Mouse (Mus musculus) embryonic facial prominence, embryonic 10.5 days (tissue): ENCODE measurements around the gene Gm42715. TPM values are rescaled to one million over a fixed set of nuclear protein-coding genes. Genes with fewer than 3 reads are reported as not detected.

Experiments used
- DNase-seq: peaks from one replicate; pipeline ENCODE4 v3.0.0-alpha.2; 2017; ENCODE audit warnings: low spot score
- H3K27ac ChIP-seq: fragments of 300-500 bp; sonication (generic); replicated peaks from 2 replicates; pipeline ENCODE4 v1.5.1; 2016; ENCODE audit warnings: mild to moderate bottlenecking
- H3K27me3 ChIP-seq: fragments of 300-500 bp; sonication (generic); replicated peaks from 2 replicates; pipeline ENCODE4 v1.6.1; 2016; ENCODE audit warnings: low read depth, mild to moderate bottlenecking; ENCODE audit not compliant: poor library complexity, severe bottlenecking
- H3K36me3 ChIP-seq: fragments of 300-500 bp; sonication (generic); replicated peaks from 2 replicates; pipeline ENCODE4 v1.6.1; 2016; ENCODE audit warnings: mild to moderate bottlenecking, moderate library complexity
- H3K4me1 ChIP-seq: fragments of 300-500 bp; sonication (generic); 2 replicates; pipeline ENCODE4 v1.6.1; 2016
- H3K4me3 ChIP-seq: fragments of 300-500 bp; sonication (generic); 2 replicates; pipeline ENCODE4 v1.5.1; 2016; ENCODE audit warnings: mild to moderate bottlenecking, moderate library complexity
- H3K9me3 ChIP-seq: fragments of 300-500 bp; sonication (generic); 2 replicates; pipeline ENCODE4 v1.6.1; 2016; ENCODE audit warnings: mild to moderate bottlenecking
- WGBS: fragments of 180-500 bp; shearing (Covaris S2); methylation state at CpG from one replicate; pipeline ENCODE4 v1.1.7; 2016; 5-methylcytosine and 5-hydroxymethylcytosine counted together
- polyA plus RNA-seq: library from polyadenylated mRNA; unstranded; fragments of >200 nt; fragmentation: Nextera tagmentation; extraction: Ambion mirVana; gene quantifications from 2 replicates; pipeline ENCODE4 v1.2.1, GENCODE M21; 2016

The Gm42715 gene
- polyA plus RNA-seq: 16.6 and 17.8 TPM in 2 replicates

DNA sequence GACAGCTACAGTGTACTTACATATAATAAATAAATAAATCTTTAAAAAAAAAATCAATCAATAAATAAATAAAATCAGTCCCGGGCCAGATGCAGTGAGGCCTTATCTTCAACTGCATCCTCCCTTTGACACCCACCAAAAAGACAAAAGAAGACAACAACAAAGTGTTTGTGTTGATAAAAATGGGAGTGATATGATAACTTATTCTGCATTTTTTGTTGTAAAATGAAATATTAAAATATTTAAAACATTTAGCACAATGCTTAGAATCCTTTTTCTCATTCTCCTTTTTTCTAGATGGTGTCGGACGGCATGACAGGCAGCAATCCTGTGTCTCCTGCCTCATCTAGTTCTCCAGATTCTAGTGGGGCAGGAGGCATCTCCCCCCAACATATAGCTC is at the start of gene Gm42715:
Gm42715 (plus strand) TSS at position 301 of the 400 bp plus-strand sequence.
- H3K27ac ChIP-seq: no peak within 1 kb of the TSS
- peaks cover 99% of the 10 kb centered on the region for H3K36me3 ChIP-seq
- no peaks in the 10 kb centered on the region for H3K9me3 ChIP-seq
- no peaks in the 10 kb centered on the region for H3K4me1 ChIP-seq
- no peak for DNase-seq
- WGBS: 94% methylated on average over 3 of the region's 3 CpGs
- no peaks in the 10 kb centered on the region for H3K27me3 ChIP-seq
- no peak within 1 kb of the TSS for H3K4me3 ChIP-seq

DNA sequence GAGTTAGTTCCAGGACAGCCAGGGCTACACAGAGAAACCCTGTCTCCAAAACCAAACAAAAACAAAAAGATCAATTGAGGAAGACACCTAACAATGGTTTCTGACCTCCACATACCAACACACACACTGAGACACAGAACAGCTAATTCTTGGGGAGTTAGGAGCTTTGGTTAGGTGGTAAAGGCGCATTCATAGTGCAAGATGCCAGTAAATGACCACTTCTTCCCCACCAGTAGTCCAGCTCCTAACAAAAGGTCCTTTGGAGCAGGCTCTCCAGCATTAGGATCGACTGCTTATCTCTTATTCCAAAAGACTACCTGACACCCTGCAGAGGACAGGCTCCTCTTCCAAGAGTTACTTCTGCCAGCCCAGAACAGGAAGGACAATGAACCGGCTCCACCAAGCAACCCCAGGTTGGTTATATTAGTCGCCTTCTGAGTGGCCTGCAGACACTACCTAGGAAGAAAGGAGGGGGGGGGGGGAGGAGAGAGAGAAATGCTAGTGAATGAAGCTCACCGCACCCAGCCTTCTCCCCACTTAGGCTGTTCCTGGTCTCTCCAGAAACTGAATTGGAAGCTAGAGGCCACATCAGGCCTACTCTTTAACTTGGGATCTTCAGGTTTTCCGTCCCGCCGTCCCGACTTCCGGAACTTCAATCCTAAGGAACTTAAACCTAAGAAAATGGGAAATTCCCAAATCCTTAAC is 49.2 kb upstream of the Gm42715 start:
- peaks cover 18% of the 10 kb centered on the region for H3K4me1 ChIP-seq
- peaks cover 67% of the 10 kb centered on the region for H3K36me3 ChIP-seq
- no peaks in the 10 kb centered on the region for H3K27me3 ChIP-seq
- H3K4me3 ChIP-seq: peak overlapping the region; percentile 92
- H3K27ac ChIP-seq: peak overlapping the region; percentile 95
- DNase-seq: peak; percentile 60
- WGBS: 10% methylated on average over 10 of the region's 10 CpGs
- no peaks in the 10 kb centered on the region for H3K9me3 ChIP-seq

DNA sequence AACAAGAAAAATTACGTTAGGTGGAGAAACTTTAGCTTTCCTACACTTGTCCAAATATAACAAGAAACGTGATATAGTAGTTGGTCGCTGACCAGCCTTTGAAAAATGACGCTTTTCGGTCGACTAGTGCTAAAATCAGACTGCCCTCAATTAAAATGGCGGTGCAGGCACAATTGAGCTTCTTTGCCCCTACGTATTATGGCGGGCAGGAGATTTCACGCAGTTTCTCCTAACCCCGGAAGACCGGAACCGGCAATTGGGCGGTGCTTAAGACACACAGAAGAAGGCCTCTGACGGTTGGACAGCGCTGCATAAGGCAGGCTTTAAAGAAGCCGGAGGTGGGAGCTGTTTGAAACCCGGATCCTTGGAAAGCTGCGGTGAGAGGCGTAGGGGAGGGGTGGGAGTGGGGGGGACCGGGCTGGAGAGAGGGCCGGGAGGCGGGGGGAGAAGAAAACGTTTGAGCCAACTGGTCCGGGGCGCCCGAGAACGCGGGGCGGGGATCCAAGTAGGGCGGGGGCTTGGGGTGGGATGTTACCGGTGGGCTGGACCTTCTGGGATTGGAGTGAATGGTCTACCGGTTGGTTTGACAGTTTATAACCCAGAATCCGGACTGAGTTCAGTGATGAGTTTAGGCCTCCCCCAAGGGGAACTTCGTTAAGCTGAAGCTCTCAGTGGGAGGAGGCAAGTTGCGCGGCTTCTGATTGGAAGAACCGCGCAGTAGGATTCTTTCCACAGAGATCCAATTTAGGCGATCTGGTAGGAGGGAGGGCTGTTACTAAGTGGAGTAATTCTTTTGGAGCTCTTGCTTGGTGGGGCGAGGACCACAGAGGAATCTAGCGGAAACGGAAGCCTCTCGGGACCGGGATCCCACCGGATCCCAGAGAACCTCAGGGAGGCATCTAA is 48.4 kb upstream of the Gm42715 start:
- Histone ChIP-seq H3K27ac (peak overlapping the region; percentile 95), H3K4me1 (peaks cover 18% of the 10 kb centered on the region), H3K9me3 (no peaks in the 10 kb centered on the region), H3K4me3 (peak overlapping the region; percentile 92), H3K36me3 (peaks cover 67% of the 10 kb centered on the region), H3K27me3 (no peaks in the 10 kb centered on the region)
- peak; percentile 93 for DNase-seq
- WGBS: under 1% methylated on average over 46 of the region's 46 CpGs

DNA sequence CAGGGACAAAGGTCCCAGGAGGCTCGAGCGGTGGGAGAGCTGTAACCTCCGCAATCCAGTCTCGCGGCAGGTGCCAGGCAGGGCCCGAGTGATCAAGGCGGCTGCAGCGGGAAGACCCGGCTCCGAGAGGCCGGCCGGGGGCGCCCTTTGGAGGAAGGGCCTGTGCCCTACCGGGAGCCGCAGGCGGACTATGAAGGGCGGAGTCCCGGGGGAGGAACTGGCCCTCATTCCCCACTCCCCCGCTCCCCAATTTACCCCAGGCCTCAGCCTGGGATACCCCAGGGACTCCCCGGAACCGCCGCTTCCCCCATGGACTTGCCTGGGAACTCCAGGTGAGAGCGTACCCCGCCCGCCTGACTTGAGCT is 47.8 kb upstream of the Gm42715 start:
- Histone ChIP-seq H3K9me3 (no peaks in the 10 kb centered on the region), H3K27ac (peak overlapping the region; percentile 95), H3K36me3 (peaks cover 67% of the 10 kb centered on the region), H3K4me1 (peaks cover 22% of the 10 kb centered on the region), H3K4me3 (peak overlapping the region; percentile 92), H3K27me3 (no peaks in the 10 kb centered on the region)
- DNase-seq: no peak
- WGBS: 0% methylated on average over 25 of the region's 25 CpGs

DNA sequence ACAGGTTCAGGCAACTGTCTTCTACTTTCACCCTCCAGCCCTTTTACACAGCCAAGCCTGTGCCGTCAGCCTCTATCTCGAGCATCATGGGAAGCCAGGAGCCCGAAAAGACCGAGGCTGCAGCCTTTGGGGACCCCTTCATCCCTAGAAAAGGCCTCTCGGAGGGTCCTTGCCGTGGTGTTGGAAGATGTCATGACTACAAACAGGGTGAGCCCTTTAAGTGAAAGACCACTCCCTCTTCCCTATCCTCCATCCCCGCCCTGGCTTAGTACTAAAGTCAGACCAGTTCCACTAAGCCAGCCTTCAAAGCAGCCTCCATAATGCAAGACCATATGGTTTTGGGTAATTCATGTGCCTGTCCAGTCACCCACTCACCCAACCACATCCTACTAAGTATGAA is 47.3 kb upstream of the Gm42715 start:
- Histone ChIP-seq H3K4me3 (peak overlapping the region; percentile 92), H3K4me1 (peaks cover 26% of the 10 kb centered on the region), H3K36me3 (peaks cover 67% of the 10 kb centered on the region), H3K27ac (peak overlapping the region; percentile 95), H3K27me3 (no peaks in the 10 kb centered on the region), H3K9me3 (no peaks in the 10 kb centered on the region)
- no peak for DNase-seq
- WGBS: 2% methylated on average over 7 of the region's 7 CpGs

DNA sequence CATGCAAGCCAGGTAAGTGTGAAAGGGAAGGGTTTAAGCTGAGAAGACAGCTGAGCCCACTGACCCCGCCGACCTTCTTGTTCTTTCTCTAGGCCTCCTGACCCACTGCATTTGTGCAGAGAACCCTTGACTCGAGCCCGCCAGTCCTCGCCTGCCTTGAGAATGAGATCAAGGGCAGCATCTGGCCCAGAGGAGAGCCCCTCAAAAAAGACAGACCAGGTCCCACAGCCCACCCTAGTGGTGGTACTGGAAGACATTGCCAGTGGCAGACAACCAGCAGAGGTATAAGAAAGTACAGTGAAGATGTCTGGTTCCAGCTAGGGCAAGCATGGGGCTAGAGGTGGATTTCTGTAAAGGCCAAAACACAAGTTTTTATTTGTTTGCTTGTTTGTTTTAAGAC is 45.7 kb upstream of the Gm42715 start:
- Histone ChIP-seq H3K9me3 (no peaks in the 10 kb centered on the region), H3K27ac (no peak overlapping the region), H3K36me3 (peaks cover 52% of the 10 kb centered on the region), H3K27me3 (no peaks in the 10 kb centered on the region), H3K4me3 (0 out of 2 replicates have a peak overlapping the region, but pooled peaks have one; percentile 6), H3K4me1 (peaks cover 33% of the 10 kb centered on the region)
- 87% methylated on average over 5 of the region's 5 CpGs for WGBS
- no peak for DNase-seq

DNA sequence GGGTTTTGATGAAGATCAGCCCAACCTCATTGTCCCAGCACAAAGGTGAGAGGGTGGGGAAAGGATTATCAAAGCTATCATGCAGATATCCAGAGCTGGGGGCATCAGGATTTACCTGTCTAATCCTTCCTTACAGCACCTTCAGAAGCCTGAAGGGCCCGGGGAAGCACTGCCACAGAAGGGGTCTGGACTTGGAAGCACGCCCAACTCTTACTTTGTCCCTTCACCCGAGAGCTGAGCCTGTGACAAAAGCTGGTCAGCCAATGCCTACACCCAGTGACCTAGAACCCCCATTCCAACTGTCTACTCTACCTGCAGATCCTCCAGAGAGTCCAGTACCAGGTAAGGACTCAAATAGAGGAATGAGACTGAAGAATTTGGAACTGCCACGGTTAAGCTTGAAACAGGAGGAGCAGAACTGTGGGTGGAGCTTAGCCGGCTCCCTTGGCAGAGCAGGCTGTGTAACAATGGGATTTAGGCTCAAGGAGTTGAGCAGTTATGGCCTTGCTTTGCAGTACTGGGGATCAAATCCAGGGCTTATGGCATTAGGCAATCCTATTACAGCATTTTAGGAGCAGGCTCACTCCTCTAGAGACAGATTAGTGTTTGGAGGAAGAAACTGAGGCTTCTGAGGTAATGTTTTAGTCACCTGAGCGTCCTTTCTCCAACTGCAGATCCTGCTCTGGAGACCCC is 44.9 kb upstream of the Gm42715 start:
- no peak for DNase-seq
- 91% methylated on average over 6 of the region's 6 CpGs for WGBS
- Histone ChIP-seq H3K9me3 (no peaks in the 10 kb centered on the region), H3K36me3 (peaks cover 44% of the 10 kb centered on the region), H3K27ac (no peak overlapping the region), H3K4me1 (peaks cover 37% of the 10 kb centered on the region), H3K4me3 (no peak overlapping the region), H3K27me3 (no peaks in the 10 kb centered on the region)

DNA sequence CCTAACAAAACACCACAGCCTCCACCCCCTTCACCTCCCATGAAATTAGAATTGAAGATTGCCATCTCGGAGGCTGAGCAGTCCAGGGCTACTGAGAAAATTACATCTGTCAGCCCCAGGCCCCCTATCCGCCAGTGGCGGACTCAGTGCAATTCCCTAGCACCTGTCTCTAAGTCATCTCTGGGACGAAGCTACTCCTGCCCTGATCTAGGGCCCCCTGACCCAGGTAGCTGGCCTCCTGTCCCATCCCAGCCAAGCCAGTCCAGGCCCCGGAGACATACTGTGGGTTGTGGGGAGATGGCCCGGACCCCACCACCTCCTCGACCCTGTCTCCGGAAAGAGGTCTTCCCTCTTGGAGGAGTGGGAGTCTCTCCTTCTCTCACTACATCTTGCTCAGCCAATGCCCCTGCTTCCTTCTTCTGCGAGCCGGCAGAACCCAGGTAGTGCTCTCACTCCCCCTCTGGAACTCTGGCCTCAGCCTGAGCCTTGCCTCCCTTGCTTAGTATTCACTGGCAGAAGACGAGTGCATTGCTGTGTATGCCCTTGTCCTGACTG is 44.1 kb upstream of the Gm42715 start:
- Histone ChIP-seq H3K4me1 (peaks cover 39% of the 10 kb centered on the region), H3K27me3 (no peaks in the 10 kb centered on the region), H3K4me3 (0 out of 2 replicates have a peak overlapping the region, but pooled peaks have one; percentile 16), H3K27ac (no peak overlapping the region), H3K9me3 (no peaks in the 10 kb centered on the region), H3K36me3 (peaks cover 47% of the 10 kb centered on the region)
- 93% methylated on average over 11 of the region's 11 CpGs for WGBS
- no peak for DNase-seq

DNA sequence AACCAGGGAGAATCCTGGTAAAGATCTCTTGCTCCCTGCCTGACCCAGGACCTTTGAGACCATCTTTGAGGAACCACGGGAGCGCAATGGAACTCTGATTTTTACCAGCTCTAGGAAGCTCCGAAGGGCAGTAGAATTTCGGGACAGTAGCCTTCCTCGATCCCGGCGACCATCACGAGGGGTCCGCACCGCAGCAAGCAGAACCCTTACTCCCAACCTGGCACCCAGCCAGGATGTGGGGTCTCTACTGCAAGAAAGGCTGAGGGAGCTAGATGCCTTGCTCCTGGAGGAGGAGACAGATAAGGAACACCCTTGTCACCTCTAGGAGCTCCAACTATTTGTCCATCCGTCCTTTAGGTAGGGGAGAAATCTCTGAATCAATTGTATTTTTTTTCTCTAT is 43.0 kb upstream of the Gm42715 start:
- H3K4me3 ChIP-seq: 0 out of 2 replicates have a peak overlapping the region, but pooled peaks have one; percentile 99
- no peaks in the 10 kb centered on the region for H3K9me3 ChIP-seq
- WGBS: 96% methylated on average over 11 of the region's 11 CpGs
- H3K4me1 ChIP-seq: peaks cover 47% of the 10 kb centered on the region
- no peak overlapping the region for H3K27ac ChIP-seq
- DNase-seq: no peak
- H3K36me3 ChIP-seq: peaks cover 58% of the 10 kb centered on the region
- no peaks in the 10 kb centered on the region for H3K27me3 ChIP-seq

DNA sequence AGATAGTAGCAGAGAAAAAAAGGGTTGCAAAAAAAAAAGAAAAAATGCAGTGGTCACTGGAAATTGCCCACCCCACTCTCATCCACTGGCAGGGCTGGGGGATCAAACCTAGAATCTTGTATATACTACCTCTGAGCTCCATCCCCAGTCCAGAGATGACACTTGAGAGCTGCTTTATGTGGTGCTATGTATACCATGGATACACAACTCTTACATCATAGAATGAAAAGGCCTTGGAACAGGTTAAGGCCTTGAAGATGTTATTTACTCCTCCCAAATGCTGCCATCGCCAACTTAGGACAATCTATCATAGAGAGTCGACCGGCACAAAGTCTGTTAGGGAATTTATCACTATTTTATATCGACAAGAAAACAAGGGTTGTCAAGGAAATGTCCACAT is 42.5 kb upstream of the Gm42715 start:
- WGBS: 85% methylated on average over 4 of the region's 4 CpGs
- peaks cover 63% of the 10 kb centered on the region for H3K36me3 ChIP-seq
- H3K27ac ChIP-seq: no peak overlapping the region
- H3K4me3 ChIP-seq: peak overlapping the region; percentile 99
- peaks cover 42% of the 10 kb centered on the region for H3K4me1 ChIP-seq
- no peaks in the 10 kb centered on the region for H3K9me3 ChIP-seq
- no peaks in the 10 kb centered on the region for H3K27me3 ChIP-seq
- no peak for DNase-seq

DNA sequence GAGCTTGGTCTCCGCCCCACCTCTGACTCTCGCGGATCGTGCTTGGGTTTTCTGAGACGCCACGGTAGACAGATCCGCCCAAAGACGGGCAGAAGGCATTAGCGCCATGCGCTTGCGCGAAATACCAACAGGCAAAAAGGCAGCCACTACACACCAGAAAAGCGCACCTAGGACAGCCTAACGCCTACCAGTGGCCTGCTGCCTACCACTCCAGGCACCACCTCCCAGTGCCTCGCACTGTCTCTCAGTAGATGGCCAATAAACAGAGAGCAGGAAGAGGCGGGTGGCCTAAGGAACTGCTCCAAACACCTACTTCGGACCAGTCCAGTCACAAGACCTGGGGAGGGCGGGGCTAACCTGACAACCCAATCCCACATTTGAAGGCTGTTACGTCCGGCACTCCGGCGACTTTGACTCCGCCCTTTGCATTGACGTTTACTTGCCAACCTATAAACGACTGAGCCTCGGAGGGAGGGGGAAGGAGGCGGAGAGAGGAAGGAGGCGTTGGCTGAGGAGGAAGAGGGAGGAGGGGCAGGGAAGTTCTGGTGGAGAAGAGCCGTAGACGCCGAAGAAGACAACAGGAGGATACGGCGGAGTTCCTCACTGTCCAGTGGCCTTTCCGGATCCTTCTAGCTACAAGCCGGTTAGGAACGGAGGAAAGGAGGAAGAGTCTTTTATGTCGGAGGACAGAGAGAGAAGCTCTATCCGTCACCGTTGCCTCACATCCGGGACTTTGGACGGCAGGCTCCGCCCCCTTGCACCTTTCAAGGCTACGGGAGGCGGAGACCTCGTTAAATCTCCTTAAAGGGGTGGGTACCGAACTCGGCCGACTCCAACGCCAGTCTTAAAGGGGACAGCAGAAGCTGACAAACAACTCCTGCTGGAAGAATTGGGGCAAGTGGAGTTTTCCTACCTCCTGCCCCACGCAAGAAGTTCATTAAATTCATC is 41.4 kb upstream of the Gm42715 start:
- peaks cover 34% of the 10 kb centered on the region for H3K4me1 ChIP-seq
- under 1% methylated on average over 50 of the region's 50 CpGs for WGBS
- H3K4me3 ChIP-seq: peak overlapping the region; percentile 99
- no peaks in the 10 kb centered on the region for H3K27me3 ChIP-seq
- no peaks in the 10 kb centered on the region for H3K9me3 ChIP-seq
- peak overlapping the region; percentile 94 for H3K27ac ChIP-seq
- DNase-seq: peak; percentile 98
- peaks cover 72% of the 10 kb centered on the region for H3K36me3 ChIP-seq
